Mouse (Mus musculus): Measurements from ENCODE around the gene Acly. TPM values are rescaled to one million over a fixed set of nuclear protein-coding genes. Genes with fewer than 3 reads are reported as not detected.

The Acly gene
- polyA plus RNA-seq (2017; shearing (Covaris generic)) = 187 TPM

DNA sequence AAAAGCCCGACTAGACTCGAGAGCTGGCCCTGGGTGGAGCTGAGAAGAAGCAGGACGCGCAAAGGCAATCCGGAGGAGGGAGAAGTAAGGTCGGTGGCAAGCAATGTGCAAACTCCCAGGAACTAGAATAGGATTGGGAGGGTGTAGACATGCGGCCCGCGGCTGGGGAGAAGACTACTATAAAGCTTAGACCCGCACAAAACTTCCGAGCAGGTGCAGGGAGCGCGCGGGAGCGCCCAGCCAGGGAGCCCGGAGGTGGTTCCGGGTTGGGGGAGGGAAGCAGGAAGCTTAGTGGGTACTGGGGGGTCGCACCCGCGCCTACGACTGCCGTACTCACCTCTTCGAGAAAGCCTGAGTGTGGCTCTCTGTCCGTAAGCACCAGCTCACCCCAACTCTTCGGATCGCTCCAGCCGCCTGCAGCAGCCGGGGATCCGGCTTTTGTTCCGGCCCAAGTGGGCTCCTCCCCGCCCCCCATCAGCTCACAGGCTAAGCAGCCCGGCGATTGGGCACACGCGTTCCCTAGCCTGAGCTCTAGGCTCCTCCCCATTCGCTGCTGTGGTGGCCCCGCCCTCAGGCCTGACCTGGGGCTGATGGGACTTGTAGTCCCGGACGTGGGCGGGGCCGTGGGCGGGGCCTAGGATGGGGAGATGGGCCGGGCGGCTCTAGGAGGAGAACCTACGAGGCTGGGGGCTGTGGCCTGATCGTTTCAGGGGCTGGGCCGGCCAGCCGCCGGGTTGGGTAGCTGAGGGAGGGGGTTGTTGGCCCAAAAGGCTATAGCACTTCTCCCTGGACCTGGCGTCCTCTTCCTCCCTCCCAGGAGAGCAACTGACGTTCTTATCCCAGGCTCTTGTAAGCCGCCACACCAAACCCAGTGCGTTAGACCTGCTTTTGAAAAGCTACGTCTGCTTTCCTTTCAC is at the start of gene Acly:
Acly (minus strand) TSS at position 543 of the 917 bp plus-strand sequence.

GRCm38 (mm10) chr11:100574708-100575483 is 47.1 kb upstream of the Acly start, which contains the start of gene Cnp:
Gene Cnp, plus strand, starts transcription at chr11:100574904.

DNA sequence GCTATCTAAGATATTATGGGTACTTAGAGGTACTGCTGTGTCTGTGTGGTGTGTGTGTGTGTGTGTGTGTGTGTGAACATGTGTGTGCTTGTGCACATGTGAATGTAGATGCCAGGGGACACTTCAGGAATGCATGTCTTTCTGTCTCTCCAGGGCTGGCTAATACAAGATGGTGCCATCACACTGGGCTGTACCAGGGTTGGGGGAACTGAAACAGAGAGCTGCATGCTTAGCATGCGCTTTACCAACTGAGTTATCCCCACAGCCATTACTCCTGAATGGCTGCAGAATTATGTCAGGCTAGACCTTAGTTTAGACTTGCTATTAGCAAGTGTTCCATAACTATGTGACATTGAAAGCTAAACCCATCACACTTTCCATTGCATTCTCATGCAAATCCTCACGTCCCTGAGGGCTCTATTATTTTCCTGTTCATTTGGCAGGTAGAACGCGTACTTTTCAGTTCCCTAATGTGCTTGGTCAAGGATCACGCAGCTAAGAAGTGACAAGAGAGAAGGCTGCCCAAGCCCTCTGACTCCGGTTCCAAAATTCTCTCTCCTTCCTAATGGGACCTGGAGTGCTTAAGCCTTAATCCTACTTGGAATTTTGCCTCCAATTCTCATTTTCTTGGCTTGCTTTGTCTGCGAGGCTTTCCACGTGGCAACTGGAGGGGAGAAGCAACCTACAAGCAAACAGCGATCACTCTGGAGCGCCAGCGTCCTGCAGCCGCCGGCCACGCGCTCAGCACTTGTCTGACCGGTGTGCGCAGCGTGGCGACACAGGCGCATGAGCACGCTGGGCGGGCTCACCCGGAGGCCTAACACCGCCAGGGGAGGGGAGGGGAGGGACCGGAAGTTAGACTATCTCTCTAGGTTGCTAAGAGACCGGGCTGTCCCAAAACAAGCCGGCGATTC is 17.3 kb upstream of the Acly start, which contains the start of gene Ttc25:
Ttc25 (plus strand) TSS at position 776 of the 914 bp plus-strand sequence.

GRCm38 (mm10) chr11:100472197-100472934 is 55.4 kb downstream of the Acly start, which contains the start of gene Klhl11:
Gene Klhl11, minus strand, starts transcription at chr11:100472741.

DNA sequence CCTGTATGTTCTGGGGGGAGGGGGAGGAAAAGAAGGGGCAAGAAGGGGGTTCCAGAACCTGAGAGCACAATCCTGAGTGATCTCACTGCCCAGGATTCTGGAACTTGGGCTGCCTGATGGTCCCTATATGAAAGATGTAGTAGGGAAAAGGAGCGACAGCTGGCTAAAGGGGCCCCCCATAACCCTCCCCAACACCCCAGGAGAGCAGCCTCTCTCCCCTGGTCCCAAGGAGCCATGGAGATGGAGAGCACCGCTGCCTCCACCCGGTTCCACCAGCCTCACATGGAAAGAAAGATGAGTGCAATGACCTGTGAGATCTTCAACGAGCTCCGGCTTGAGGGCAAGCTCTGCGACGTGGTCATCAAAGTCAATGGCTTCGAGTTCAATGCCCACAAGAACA is 86.0 kb downstream of the Acly start, which contains the start of the genes Nt5c3b and Klhl10:
Nt5c3b (minus strand) TSS at position 12 of the 400 bp plus-strand sequence.
Klhl10 (plus strand) TSS at position 121 of the 400 bp plus-strand sequence.

Other genes starting within 250 kb of the Acly start
- gene Eif1, start 208.1 kb downstream of the Acly start, polyA plus RNA-seq (2017; shearing (Covaris generic)) = 5,204 TPM
- not detected for gene Gast, start 193.6 kb downstream of the Acly start, polyA plus RNA-seq (2017; shearing (Covaris generic))
- 1.3 TPM for gene Hap1, start 171.9 kb downstream of the Acly start, polyA plus RNA-seq (2017; shearing (Covaris generic))
- gene Jup, start 130.2 kb downstream of the Acly start, polyA plus RNA-seq (2017; shearing (Covaris generic)) = 0.87 TPM
- gene P3h4, start 113.2 kb downstream of the Acly start, polyA plus RNA-seq (2017; shearing (Covaris generic)) = not detected
- not detected for gene Fkbp10, start 112.3 kb downstream of the Acly start, polyA plus RNA-seq (2017; shearing (Covaris generic))
- gene Nt5c3b, start 86.2 kb downstream of the Acly start, polyA plus RNA-seq (2017; shearing (Covaris generic)) = 86.3 TPM
- gene Klhl10, start 86.1 kb downstream of the Acly start, polyA plus RNA-seq (2017; shearing (Covaris generic)) = 0.42 TPM
- gene Klhl11, start 55.3 kb downstream of the Acly start, polyA plus RNA-seq (2017; shearing (Covaris generic)) = 6.8 TPM
- gene Ttc25, start 17.6 kb upstream of the Acly start, polyA plus RNA-seq (2017; shearing (Covaris generic)) = 0.14 TPM
- gene Cnp, start 46.9 kb upstream of the Acly start, polyA plus RNA-seq (2017; shearing (Covaris generic)) = 118 TPM
- 13.1 TPM for gene Nkiras2, start 91.2 kb upstream of the Acly start, polyA plus RNA-seq (2017; shearing (Covaris generic))
- gene Dnajc7, start 92.2 kb upstream of the Acly start, polyA plus RNA-seq (2017; shearing (Covaris generic)) = 444 TPM
- not detected for gene Zfp385c, start 164.5 kb upstream of the Acly start, polyA plus RNA-seq (2017; shearing (Covaris generic))
- 13.8 TPM for gene Dhx58, start 176.3 kb upstream of the Acly start, polyA plus RNA-seq (2017; shearing (Covaris generic))
- gene Kat2a, start 184.5 kb upstream of the Acly start, polyA plus RNA-seq (2017; shearing (Covaris generic)) = 40.1 TPM
- gene Hspb9, start 185.8 kb upstream of the Acly start, polyA plus RNA-seq (2017; shearing (Covaris generic)) = not detected
- 39.9 TPM for gene Rab5c, start 210.2 kb upstream of the Acly start, polyA plus RNA-seq (2017; shearing (Covaris generic))
- not detected for gene Kcnh4, start 231.9 kb upstream of the Acly start, polyA plus RNA-seq (2017; shearing (Covaris generic))
- gene Hcrt, start 234.9 kb upstream of the Acly start, polyA plus RNA-seq (2017; shearing (Covaris generic)) = not detected
- gene Ghdc, start 243.0 kb upstream of the Acly start, polyA plus RNA-seq (2017; shearing (Covaris generic)) = 2.7 TPM

Data from effector memory CD4-positive, alpha-beta T cell, adult 5 months (primary cell).